Mouse (Mus musculus): ENCODE results near the gene Nit2. TPM values are rescaled to one million over a fixed set of nuclear protein-coding genes. Genes with fewer than 3 reads are reported as not detected.

The Nit2 gene
- polyA plus RNA-seq (2021; fragmentation: Nextera tagmentation): 21.8 and 23.6 TPM in 2 replicates
- long read RNA-seq, experiment 1, transcript Nit2-201 (10 exons, 1,286 nt): major isoform, 32 of 34 reads
- long read RNA-seq, experiment 1, partial matches to known transcripts: 0 of 34 reads
- long read RNA-seq, experiment 1, other reads (novel, unspliced or antisense): 1 of 34 reads
- long read RNA-seq, experiment 2, transcript Nit2-201 (10 exons, 1,286 nt): major isoform, 33 of 40 reads
- long read RNA-seq, experiment 2, partial matches to known transcripts: 2 of 40 reads
- long read RNA-seq, experiment 2, other reads (novel, unspliced or antisense): 5 of 40 reads

DNA sequence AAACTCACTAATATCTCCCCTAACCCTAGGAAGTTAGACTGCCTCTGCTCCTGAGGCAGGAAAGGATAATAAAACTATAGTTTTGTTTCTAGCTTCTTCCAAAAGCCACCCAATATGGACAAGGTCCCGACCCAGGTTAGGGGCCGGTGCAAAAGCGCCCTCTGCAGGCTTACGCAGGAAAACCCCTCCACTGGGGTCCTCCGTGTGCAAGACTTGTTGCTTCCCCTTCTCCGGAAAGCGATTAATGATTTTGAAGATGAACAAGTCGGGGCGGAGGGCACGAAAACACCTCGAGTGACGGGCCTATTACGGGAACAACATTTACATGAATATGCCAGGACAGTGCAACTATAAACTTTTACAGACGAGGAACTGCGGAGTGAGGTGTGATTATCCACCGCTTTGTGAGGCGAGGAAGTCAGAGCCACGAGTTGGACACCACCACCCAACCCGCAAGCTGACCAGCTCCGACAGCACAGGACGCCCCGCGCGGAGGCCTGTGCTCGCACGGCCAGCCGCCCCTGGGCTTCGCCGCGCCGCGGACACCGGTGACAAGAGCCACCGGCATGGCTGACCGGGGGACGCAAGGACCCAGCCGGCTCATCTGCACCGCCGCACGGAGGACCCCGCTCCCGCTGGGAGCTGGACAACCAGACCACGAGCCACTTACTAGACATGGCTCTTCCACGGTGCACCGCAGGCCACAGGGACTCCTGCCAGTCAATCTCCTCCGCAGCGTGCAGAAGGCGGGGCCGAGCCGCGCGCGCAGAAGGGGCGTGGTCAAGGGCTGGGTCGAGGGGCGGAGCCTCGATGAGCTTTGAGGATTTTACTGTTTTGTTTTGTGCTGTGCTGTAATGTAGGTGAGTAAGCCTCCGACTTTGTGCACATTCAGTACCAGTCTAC lies at the start of gene Nit2:
TSS of gene Nit2 (minus strand) at position 731 of the 903 bp plus-strand sequence.

DNA sequence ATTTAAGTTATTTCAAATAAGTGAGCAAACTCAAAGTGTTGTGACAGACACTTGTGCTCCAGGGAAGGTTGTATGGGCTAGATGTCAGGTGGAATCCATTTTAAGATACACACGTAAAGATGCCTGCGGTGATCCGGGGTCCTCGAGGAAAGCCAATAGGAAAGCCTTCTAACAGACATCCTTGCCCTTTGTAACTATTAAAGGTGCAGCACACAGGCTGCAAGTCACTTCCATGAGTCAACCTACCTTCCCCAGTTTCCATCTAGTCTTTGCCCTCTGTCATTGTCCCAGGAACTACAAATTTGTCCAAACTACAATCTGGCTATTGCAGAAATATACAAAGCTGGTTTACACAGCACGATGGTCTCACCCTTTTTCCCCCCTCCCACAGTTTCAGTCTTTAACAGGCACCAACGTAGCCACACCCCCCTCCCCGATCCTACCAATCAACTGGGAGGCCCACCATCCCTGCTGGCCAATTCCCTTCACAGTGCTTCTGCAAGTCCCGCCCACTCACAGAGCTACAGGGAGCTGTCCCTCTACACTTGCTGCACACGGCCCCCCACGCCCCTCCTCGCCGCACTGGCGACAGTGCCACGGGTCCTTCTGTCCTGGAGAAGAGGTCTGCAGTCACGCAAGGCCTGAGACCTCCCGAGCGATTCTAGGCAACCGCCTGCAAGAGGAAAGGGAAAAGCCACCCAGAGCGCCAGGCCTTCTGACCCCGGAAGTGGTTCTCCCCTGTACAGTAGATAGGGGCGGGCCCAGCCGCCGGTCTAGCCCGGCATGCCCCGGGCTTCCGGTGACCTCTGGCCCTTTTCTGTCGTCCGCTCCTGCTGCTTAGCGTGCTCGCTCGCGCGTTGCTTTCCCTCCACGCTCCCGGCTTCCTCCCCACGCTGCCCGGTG lies 46.0 kb downstream of the Nit2 start, which contains the start of gene Tomm70a:
TSS of gene Tomm70a (plus strand) at position 791 of the 903 bp plus-strand sequence.

Other genes starting within 250 kb of the Nit2 start
- gene Lnp1, start 239.3 kb downstream of the Nit2 start, polyA plus RNA-seq (2021; fragmentation: Nextera tagmentation): 2.1 and 2.9 TPM in 2 replicates
- 0.10 TPM in 1 of 2 replicates, not detected in the other for gene Tmem45a2, start 96.0 kb downstream of the Nit2 start, polyA plus RNA-seq (2021; fragmentation: Nextera tagmentation)
- 33.9 and 36.5 TPM in 2 replicates for gene Tomm70a, start 45.6 kb downstream of the Nit2 start, polyA plus RNA-seq (2021; fragmentation: Nextera tagmentation)
- 10.0 and 10.5 TPM in 2 replicates for gene Tbc1d23, start 64.2 kb upstream of the Nit2 start, polyA plus RNA-seq (2021; fragmentation: Nextera tagmentation)
- not detected in 2 replicates for gene Tmem30c, start 125.5 kb upstream of the Nit2 start, polyA plus RNA-seq (2021; fragmentation: Nextera tagmentation)
- 0.97 and 1.3 TPM in 2 replicates for gene Filip1l, start 185.8 kb upstream of the Nit2 start, polyA plus RNA-seq (2021; fragmentation: Nextera tagmentation)

All from layer of hippocampus, adult 6 months (tissue).